Mouse (Mus musculus): Measurements from ENCODE around the gene Aco1.

DNA sequence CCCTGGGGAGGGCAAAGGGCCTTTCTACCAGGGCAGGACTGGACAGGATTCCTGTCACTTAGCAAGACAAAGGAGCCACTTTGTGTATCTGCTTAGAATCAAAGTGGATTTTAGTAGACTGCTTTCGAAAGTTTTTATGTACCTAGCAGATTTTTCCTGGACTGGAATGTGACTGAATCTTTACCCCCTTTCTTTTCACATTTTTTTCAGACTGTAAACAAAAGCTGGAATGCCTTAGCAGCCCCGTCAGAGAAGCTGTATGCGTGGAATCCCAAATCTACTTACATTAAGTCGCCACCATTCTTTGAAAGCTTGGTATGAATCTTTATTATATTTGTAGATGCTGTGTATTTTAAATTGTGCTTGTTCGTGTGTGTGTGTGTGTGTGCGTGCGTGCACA is 45.1 kb downstream of the Aco1 start:
- TF ChIP-seq CTCF (IDR thresholded peaks at IDR 0.05; ENCODE audit: control insufficient read depth, insufficient read depth, insufficient replicate concordance, low read depth, low read length), result no peak
- TF ChIP-seq POLR2A (IDR thresholded peaks at IDR 0.05; ENCODE audit: control insufficient read depth, low read depth, low read length), result no peak

Data from testis, adult 2 months (tissue).